Mouse (Mus musculus) hindbrain, embryonic 15.5 days (tissue): ENCODE measurements around the gene Mboat1. TPM values are rescaled to one million over a fixed set of nuclear protein-coding genes. Genes with fewer than 3 reads are reported as not detected.

Experiments
- ATAC-seq: fragments of 200-750 bp; cut with Nextera tagmentation; 2 replicates; pipeline ENCODE4 v1.8.0; 2017; ENCODE audit warnings: low read depth, moderate number of reproducible peaks, moderate TSS enrichment; ENCODE audit not compliant: low FRiP score
- H3K27ac ChIP-seq: fragments of 300-500 bp; sonication (generic); replicated peaks from 2 replicates; pipeline ENCODE4 v1.5.1; 2015; ENCODE audit warnings: mild to moderate bottlenecking, inconsistent platforms
- H3K27me3 ChIP-seq: fragments of 300-500 bp; sonication (generic); 2 replicates; pipeline ENCODE4 v1.6.1; 2015; ENCODE audit warnings: control low read depth, inconsistent platforms
- H3K36me3 ChIP-seq: fragments of 300-500 bp; sonication (generic); 2 replicates; pipeline ENCODE4 v1.6.1; 2015; ENCODE audit warnings: control low read depth, inconsistent platforms
- H3K4me1 ChIP-seq: fragments of 300-500 bp; sonication (generic); replicated peaks from 2 replicates; pipeline ENCODE4 v1.6.1; 2015; ENCODE audit warnings: control low read depth, inconsistent platforms
- H3K4me2 ChIP-seq: fragments of 300-500 bp; sonication (generic); 2 replicates; pipeline ENCODE4 v1.6.1; 2015; ENCODE audit warnings: moderate library complexity, mild to moderate bottlenecking, inconsistent platforms
- H3K4me3 ChIP-seq: fragments of 300-500 bp; sonication (generic); 2 replicates; pipeline ENCODE4 v1.5.1; 2015; ENCODE audit warnings: mild to moderate bottlenecking, inconsistent platforms
- H3K9ac ChIP-seq: fragments of 300-500 bp; sonication (generic); 2 replicates; pipeline ENCODE4 v1.6.1; 2015; ENCODE audit warnings: inconsistent platforms
- H3K9me3 ChIP-seq: fragments of 300-500 bp; sonication (generic); 2 replicates; pipeline ENCODE4 v1.6.1; 2016; ENCODE audit warnings: control low read depth, inconsistent platforms
- WGBS: fragments of 180-500 bp; shearing (Covaris S2); methylation state at CpG from one replicate; pipeline ENCODE4 v1.1.7; 2015; 5-methylcytosine and 5-hydroxymethylcytosine counted together
- polyA plus RNA-seq: library from polyadenylated mRNA; unstranded; fragments of >200 nt; fragmentation: Nextera tagmentation; extraction: Ambion mirVana; gene quantifications from 2 replicates; pipeline ENCODE4 v1.2.1, GENCODE M21; 2015

Mboat1 gene
- polyA plus RNA-seq, result 2.6 and 2.9 TPM in 2 replicates

DNA sequence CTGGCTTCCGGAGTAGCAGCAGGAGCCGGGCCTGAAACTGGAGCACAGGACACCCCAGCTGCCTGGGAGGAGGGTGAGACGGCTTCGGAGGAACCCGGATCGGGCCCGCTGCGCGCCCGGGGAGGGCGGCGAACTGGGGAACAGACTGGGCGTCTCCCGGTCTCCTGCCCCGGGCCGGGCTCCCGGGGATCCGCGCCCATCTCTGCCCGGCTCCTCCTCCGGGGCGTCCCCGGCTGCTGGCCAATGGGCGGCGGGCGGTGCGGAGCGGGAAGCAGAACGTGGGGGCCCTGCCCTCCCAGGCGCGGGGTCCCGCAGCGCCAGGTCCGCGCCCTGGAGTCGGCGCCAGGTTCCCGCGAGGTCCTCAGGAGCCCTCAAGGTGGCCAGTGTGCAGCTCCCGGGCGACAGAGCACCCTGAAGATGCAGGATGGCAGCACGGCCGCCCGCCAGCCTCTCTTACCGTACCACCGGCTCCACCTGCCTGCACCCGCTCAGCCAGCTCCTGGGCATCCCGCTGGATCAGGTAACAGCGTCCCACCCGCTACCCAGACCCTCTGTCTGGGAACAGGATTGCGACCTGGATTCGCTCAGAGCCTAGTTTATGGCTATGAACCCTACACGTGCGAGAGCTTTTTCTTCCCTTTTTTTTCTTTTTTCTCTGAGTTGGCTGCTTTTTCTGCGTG, at the start of gene Mboat1:
Mboat1 (plus strand) TSS at position 247 of the 680 bp plus-strand sequence.
- H3K36me3 ChIP-seq, result no peaks in the 10 kb centered on the region
- peak within 1 kb of the TSS; percentile 64 for H3K9ac ChIP-seq
- H3K27me3 ChIP-seq, result peaks cover 10% of the 10 kb centered on the region; the same call in 1 of the 2 replicates
- H3K9me3 ChIP-seq, result no peaks in the 10 kb centered on the region
- no peak within 1 kb of the TSS for H3K27ac ChIP-seq
- H3K4me3 ChIP-seq, result peak within 1 kb of the TSS; percentile 76
- peaks cover 3% of the 10 kb centered on the region for H3K4me1 ChIP-seq
- H3K4me2 ChIP-seq, result peak within 1 kb of the TSS; percentile 98
- ATAC-seq, result peak; percentile 93
- under 1% methylated on average over 55 of the region's 55 CpGs for WGBS

DNA sequence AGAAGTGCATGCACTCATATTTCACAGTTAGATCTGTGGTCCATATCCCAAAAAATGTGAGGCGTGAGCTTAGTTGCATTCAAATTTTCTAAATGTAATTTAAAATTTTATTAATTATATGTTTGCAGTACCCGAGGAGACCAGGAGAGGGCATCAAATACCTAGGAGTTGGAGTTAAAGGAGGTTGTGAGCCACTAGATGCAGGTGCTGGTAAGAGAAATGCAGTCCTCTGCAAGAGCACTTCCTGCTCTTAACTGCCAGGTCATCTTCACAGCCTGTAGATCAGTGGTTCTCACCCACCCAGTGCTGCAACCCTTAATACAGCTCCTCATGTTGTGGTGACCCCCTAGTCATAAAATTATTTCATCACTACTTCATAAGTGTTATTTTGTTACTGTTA, 43.2 kb upstream of the Mboat1 start:
- 40% methylated on average over 2 of the region's 2 CpGs for WGBS
- H3K27ac ChIP-seq, result no peak overlapping the region
- H3K4me1 ChIP-seq, result no peaks in the 10 kb centered on the region
- no peak overlapping the region for H3K4me3 ChIP-seq
- H3K36me3 ChIP-seq, result no peaks in the 10 kb centered on the region
- no peaks in the 10 kb centered on the region for H3K9me3 ChIP-seq
- no peak for ATAC-seq
- no peaks in the 10 kb centered on the region for H3K27me3 ChIP-seq
- no peak overlapping the region for H3K9ac ChIP-seq
- no peak overlapping the region for H3K4me2 ChIP-seq

GRCm38 (mm10) chr13:30095851-30096250, 40.4 kb upstream of the Mboat1 start:
- Histone ChIP-seq H3K9me3 (no peaks in the 10 kb centered on the region), H3K27ac (no peak overlapping the region), H3K36me3 (no peaks in the 10 kb centered on the region), H3K4me2 (no peak overlapping the region), H3K9ac (no peak overlapping the region), H3K27me3 (no peaks in the 10 kb centered on the region), H3K4me1 (no peaks in the 10 kb centered on the region), H3K4me3 (no peak overlapping the region)
- 76% methylated on average over 4 of the region's 4 CpGs for WGBS
- no peak for ATAC-seq

- Histone ChIP-seq H3K27ac (no peak overlapping the region), H3K9me3 (no peaks in the 10 kb centered on the region), H3K9ac (no peak overlapping the region), H3K27me3 (no peaks in the 10 kb centered on the region), H3K4me3 (no peak overlapping the region), H3K36me3 (no peaks in the 10 kb centered on the region), H3K4me2 (no peak overlapping the region), H3K4me1 (no peaks in the 10 kb centered on the region)
- ATAC-seq, result no peak
- 76% methylated on average over 4 of the region's 4 CpGs for WGBS
Observed at GRCm38 (mm10) chr13:30096536-30096935, 39.8 kb upstream of the Mboat1 start.

DNA sequence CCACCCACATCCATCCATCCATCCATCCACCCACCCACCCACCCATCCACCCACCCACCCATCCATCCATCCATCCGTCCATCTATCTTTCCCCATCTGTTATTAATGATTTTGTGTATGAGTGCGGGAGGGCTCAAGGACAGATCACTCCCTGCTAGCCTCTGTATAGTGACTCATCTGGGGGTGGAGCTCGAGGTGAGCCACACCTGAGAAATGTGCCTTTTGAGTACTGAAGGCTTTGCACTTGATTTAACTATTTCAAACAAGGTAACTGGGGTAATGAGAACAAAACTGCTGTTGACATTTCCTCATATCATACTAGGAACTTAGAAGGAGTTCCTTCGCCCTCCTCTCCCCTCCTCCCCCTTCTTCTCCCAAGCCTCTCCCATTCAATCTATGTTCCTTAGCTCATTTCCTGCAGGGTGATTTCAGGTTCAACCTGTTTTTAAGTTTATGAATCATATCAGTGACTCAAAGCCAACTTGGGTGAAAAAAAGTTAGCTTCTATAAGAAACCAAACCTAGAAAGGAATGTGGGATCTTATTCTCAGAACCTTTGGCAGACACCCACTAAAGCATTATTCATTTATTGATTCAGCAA, 27.2 kb upstream of the Mboat1 start:
- Histone ChIP-seq H3K9ac (no peak overlapping the region), H3K27ac (no peak overlapping the region), H3K4me2 (no peak overlapping the region), H3K36me3 (no peaks in the 10 kb centered on the region), H3K27me3 (no peaks in the 10 kb centered on the region), H3K9me3 (no peaks in the 10 kb centered on the region), H3K4me3 (no peak overlapping the region), H3K4me1 (no peaks in the 10 kb centered on the region)
- no peak for ATAC-seq
- 85% methylated on average over 4 of the region's 4 CpGs for WGBS

DNA sequence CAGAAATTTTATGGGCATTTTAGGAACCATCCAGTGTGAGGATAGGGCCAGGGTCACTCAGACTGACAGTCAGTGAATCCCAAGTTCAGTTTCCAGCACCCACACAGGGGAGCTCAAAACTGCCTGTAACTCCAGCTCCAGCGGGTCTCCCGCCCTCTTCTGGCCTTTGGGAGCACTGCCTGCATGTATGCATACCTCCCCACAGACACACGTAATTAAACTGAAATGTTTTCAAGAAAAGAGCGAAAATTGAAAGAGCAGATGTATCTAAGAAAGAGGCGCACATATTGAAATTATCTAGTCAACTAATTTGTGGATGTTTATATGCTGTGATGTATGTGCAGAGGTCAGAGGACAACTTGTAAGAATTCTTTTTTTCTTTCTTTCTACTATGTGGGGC, 20.5 kb upstream of the Mboat1 start:
- Histone ChIP-seq H3K27ac (no peak overlapping the region), H3K36me3 (no peaks in the 10 kb centered on the region), H3K9ac (no peak overlapping the region), H3K4me1 (no peaks in the 10 kb centered on the region), H3K4me2 (no peak overlapping the region), H3K9me3 (no peaks in the 10 kb centered on the region), H3K4me3 (no peak overlapping the region), H3K27me3 (no peaks in the 10 kb centered on the region)
- 85% methylated on average over 5 of the region's 5 CpGs for WGBS
- ATAC-seq, result no peak

GRCm38 (mm10) chr13:30136923-30137629, 787 bp downstream of the Mboat1 start:
- H3K27ac ChIP-seq, result no peak overlapping the region
- no peak for ATAC-seq
- H3K4me2 ChIP-seq, result peak overlapping the region; percentile 98
- H3K27me3 ChIP-seq, result peaks cover 10% of the 10 kb centered on the region; the same call in 1 of the 2 replicates
- no peaks in the 10 kb centered on the region for H3K36me3 ChIP-seq
- H3K4me1 ChIP-seq, result peaks cover 3% of the 10 kb centered on the region
- WGBS, result 30% methylated on average over 13 of the region's 13 CpGs
- no peaks in the 10 kb centered on the region for H3K9me3 ChIP-seq
- peak overlapping the region; percentile 64; the same call in 1 of the 2 replicates for H3K9ac ChIP-seq
- peak overlapping the region; percentile 76 for H3K4me3 ChIP-seq

DNA sequence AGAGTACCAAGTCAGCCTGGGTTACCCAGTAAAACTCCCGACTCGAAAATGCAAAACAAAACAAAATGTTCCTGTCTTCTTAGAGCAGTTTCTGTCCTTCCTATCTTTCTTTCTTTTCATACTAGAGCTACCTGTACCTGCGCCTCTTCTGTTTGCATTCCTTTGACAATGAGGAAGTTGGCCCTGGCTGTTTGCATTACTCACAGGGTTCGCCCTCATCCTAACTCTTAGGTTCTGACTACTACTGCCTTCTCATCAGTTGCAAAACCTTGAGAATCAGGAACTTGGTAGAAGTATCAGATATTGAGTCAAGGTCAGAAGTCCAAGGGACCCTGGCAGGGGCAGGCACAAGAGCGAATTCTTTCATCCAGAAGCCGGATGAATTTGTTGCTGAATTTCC, 1.7 kb downstream of the Mboat1 start:
- WGBS, result 91% methylated on average over 6 of the region's 6 CpGs
- Histone ChIP-seq H3K9me3 (no peaks in the 10 kb centered on the region), H3K4me3 (no peak overlapping the region), H3K27ac (no peak overlapping the region), H3K4me1 (peaks cover 3% of the 10 kb centered on the region), H3K36me3 (no peaks in the 10 kb centered on the region), H3K9ac (no peak overlapping the region), H3K4me2 (no peak overlapping the region), H3K27me3 (peaks cover 10% of the 10 kb centered on the region; the same call in 1 of the 2 replicates)
- ATAC-seq, result no peak

DNA sequence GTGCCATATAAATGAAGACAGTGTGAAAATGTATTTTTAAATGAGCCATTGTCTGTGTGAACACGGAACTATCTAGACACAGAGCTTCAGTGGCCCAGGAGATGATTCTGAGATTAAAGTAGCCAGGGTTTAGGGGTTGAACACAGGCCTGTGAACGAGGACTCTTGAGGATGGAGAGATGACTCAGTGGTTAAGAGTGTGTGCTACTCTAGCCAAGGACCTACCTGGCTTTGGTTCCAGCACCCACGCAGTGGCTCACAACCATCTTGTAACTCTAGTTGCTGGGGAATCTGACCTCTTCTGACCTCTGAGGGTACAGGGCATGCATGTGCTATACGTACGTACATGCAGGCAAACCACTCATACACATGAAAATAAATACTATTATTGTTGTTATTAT, 3.9 kb downstream of the Mboat1 start:
- no peak overlapping the region for H3K4me3 ChIP-seq
- H3K27ac ChIP-seq, result no peak overlapping the region
- no peak overlapping the region for H3K4me2 ChIP-seq
- H3K9me3 ChIP-seq, result no peaks in the 10 kb centered on the region
- no peak overlapping the region for H3K9ac ChIP-seq
- peaks cover 3% of the 10 kb centered on the region for H3K4me1 ChIP-seq
- whole genome bisulfite sequencing, result 94% methylated on average over 5 of the region's 5 CpGs
- H3K27me3 ChIP-seq, result peaks cover 10% of the 10 kb centered on the region; the same call in 1 of the 2 replicates
- H3K36me3 ChIP-seq, result no peaks in the 10 kb centered on the region
- ATAC-seq, result no peak

DNA sequence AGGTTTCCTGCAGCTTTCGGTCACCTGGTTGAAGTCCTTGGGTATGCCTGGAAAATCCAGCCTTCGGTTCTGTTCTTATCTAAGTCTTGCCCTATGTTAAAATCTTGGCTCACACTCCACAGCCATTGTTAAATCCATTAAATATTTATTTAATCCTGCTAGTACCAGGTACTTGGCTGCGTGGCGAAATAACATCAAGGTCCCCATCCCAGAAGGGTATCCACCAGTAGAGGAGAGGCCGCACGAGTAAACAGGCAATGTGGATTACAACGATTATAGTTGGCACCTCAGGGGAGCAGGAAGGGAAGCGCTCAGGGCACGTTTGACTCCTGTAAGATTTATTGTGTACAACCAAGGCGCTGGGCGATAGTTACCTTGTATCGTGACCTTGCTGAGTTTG, 4.4 kb downstream of the Mboat1 start:
- no peaks in the 10 kb centered on the region for H3K36me3 ChIP-seq
- H3K4me1 ChIP-seq, result peaks cover 3% of the 10 kb centered on the region
- no peak overlapping the region for H3K4me2 ChIP-seq
- no peak overlapping the region for H3K27ac ChIP-seq
- H3K27me3 ChIP-seq, result peaks cover 10% of the 10 kb centered on the region; the same call in 1 of the 2 replicates
- WGBS, result 93% methylated on average over 12 of the region's 12 CpGs
- H3K9ac ChIP-seq, result no peak overlapping the region
- no peak for ATAC-seq
- H3K4me3 ChIP-seq, result no peak overlapping the region
- H3K9me3 ChIP-seq, result no peaks in the 10 kb centered on the region

- Histone ChIP-seq H3K9me3 (no peaks in the 10 kb centered on the region), H3K4me1 (peaks cover under 1% of the 10 kb centered on the region), H3K4me3 (no peak overlapping the region), H3K4me2 (no peak overlapping the region), H3K9ac (no peak overlapping the region), H3K27ac (no peak overlapping the region), H3K27me3 (peaks cover 9% of the 10 kb centered on the region; the same call in 1 of the 2 replicates), H3K36me3 (no peaks in the 10 kb centered on the region)
- ATAC-seq, result no peak
- WGBS, result 90% methylated on average over 5 of the region's 5 CpGs
Observed at GRCm38 (mm10) chr13:30141996-30142395, 5.7 kb downstream of the Mboat1 start.

DNA sequence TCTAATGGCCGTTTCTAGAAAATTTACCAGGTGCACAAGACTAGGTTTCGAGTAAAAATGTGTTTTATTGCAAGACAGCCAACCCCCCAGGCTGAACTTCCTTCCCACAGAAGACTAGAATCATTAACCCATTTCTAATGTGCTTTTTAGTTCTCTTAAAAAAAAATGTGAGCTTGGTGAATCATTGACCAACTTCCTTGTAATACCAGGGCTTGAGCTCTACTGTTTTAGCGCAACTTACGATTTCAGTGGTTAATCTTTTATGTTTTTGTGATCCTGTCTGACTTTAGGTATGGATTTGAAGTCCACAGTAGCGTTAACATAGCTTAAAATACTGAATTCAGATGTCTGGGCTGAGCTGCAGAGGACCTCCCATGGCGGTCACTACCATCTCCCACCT, 10.2 kb downstream of the Mboat1 start:
- Histone ChIP-seq H3K4me3 (no peak overlapping the region), H3K9me3 (no peaks in the 10 kb centered on the region), H3K27me3 (no peaks in the 10 kb centered on the region), H3K36me3 (no peaks in the 10 kb centered on the region), H3K4me2 (no peak overlapping the region), H3K9ac (no peak overlapping the region), H3K4me1 (no peaks in the 10 kb centered on the region), H3K27ac (no peak overlapping the region)
- ATAC-seq, result no peak
- 67% methylated on average over 6 of the region's 6 CpGs for WGBS
